Mouse (Mus musculus) liver, embryonic 14.5 days (tissue): ENCODE measurements around the gene 4931406C07Rik.

ENCODE experiments used
- CTCF ChIP-seq: IDR thresholded peaks from 2 replicates; pipeline ENCODE4 v1.5.1; 2016; ENCODE audit warnings: antibody characterized with exemption, low read depth, control low read depth
- EP300 ChIP-seq: IDR thresholded peaks from 2 replicates; pipeline ENCODE4 v1.6.1; 2016; ENCODE audit warnings: antibody characterized with exemption, low read depth

DNA sequence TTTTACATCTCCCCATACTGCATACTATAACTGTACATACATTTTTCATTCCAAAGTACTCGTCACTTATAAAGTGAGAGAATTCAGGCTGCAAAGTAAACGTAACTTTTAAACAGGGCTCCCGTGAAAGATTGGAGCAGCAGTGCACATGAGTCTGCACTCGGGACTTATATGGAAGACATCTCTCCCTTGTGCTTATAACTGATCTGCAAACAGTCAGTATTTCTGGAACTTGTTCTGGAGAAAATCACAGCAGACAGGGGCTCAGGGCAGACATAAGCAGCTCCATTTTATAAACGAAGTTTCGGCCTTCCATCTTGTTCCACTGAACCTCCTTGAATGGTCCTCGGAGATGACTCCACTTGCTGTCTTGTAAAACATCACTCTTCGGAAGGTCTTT lies 44.3 kb downstream of the 4931406C07Rik start:
- no peak for TF ChIP-seq CTCF
- no peak for TF ChIP-seq EP300
